Mouse (Mus musculus) erythroblast, embryonic 14.5 days (primary cell): Measurements from ENCODE around the gene Gjb1.

Experiments
- GATA1 ChIP-seq: IDR thresholded peaks from 2 replicates; pipeline ENCODE4 v1.6.1; 2012; ENCODE audit warnings: low read length, inconsistent platforms, mixed read lengths
- TAL1 ChIP-seq: IDR thresholded peaks from 3 replicates; pipeline ENCODE4 v1.6.1; 2012; ENCODE audit warnings: low read length, inconsistent platforms, mixed read lengths

- no peak for TF ChIP-seq GATA1
- TF ChIP-seq TAL1, result no peak
Observed at GRCm38 (mm10) chrX:101383455-101383854, 7.3 kb downstream of the Gjb1 start.
